Mouse (Mus musculus): Measurements from ENCODE around the gene Gm42674. TPM values are rescaled to one million over a fixed set of nuclear protein-coding genes. Genes with fewer than 3 reads are reported as not detected.

The Gm42674 gene
- polyA plus RNA-seq, 1 experiment = not detected

- H3K4me1 ChIP-seq (ENCODE audit: control insufficient read depth, insufficient read depth, low read length) = peaks cover 10% of the 10 kb centered on the region
- TF ChIP-seq CTCF (IDR thresholded peaks at IDR 0.05; ENCODE audit: insufficient read depth, low read depth, low read length) = no peak
- no peak for TF ChIP-seq POLR2A (IDR thresholded peaks at IDR 0.05; ENCODE audit: insufficient read depth, low read depth, low read length)
- H3K27ac ChIP-seq (ENCODE audit: insufficient read depth, low read depth, low read length) = no peak overlapping the region
- H3K4me3 ChIP-seq (ENCODE audit: insufficient read depth, low read depth, low read length) = no peak overlapping the region
- 18% methylated on average over 2 of the region's 2 CpGs for WGBS
These were observed 21.8 kb downstream of the Gm42674 start for GRCm38 (mm10) chr3:90623435-90624071.

GRCm38 (mm10) chr3:90625496-90625895 is 23.8 kb downstream of the Gm42674 start:
- H3K4me3 ChIP-seq (ENCODE audit: insufficient read depth, low read depth, low read length) = no peak overlapping the region
- H3K4me1 ChIP-seq (ENCODE audit: control insufficient read depth, insufficient read depth, low read length) = peaks cover 10% of the 10 kb centered on the region
- 71% methylated on average over 5 of the region's 5 CpGs for WGBS
- TF ChIP-seq CTCF (IDR thresholded peaks at IDR 0.05; ENCODE audit: insufficient read depth, low read depth, low read length) (no peak), POLR2A (IDR thresholded peaks at IDR 0.05; ENCODE audit: insufficient read depth, low read depth, low read length) (no peak)
- no peak overlapping the region for H3K27ac ChIP-seq (ENCODE audit: insufficient read depth, low read depth, low read length)

- H3K4me1 ChIP-seq (ENCODE audit: control insufficient read depth, insufficient read depth, low read length) = peaks cover 10% of the 10 kb centered on the region
- H3K4me3 ChIP-seq (ENCODE audit: insufficient read depth, low read depth, low read length) = no peak overlapping the region
- 85% methylated on average over 9 of the region's 9 CpGs for WGBS
- TF ChIP-seq POLR2A (IDR thresholded peaks at IDR 0.05; ENCODE audit: insufficient read depth, low read depth, low read length) (no peak), CTCF (IDR thresholded peaks at IDR 0.05; ENCODE audit: insufficient read depth, low read depth, low read length) (no peak)
- H3K27ac ChIP-seq (ENCODE audit: insufficient read depth, low read depth, low read length) = no peak overlapping the region
These were observed 24.7 kb downstream of the Gm42674 start for GRCm38 (mm10) chr3:90626266-90627021.

GRCm38 (mm10) chr3:90627366-90627765 is 25.7 kb downstream of the Gm42674 start:
- TF ChIP-seq CTCF (IDR thresholded peaks at IDR 0.05; ENCODE audit: insufficient read depth, low read depth, low read length) (no peak), POLR2A (IDR thresholded peaks at IDR 0.05; ENCODE audit: insufficient read depth, low read depth, low read length) (no peak)
- WGBS = 98% methylated on average over 5 of the region's 5 CpGs
- Histone ChIP-seq H3K27ac (ENCODE audit: insufficient read depth, low read depth, low read length) (no peak overlapping the region), H3K4me1 (ENCODE audit: control insufficient read depth, insufficient read depth, low read length) (peaks cover 10% of the 10 kb centered on the region), H3K4me3 (ENCODE audit: insufficient read depth, low read depth, low read length) (no peak overlapping the region)

DNA sequence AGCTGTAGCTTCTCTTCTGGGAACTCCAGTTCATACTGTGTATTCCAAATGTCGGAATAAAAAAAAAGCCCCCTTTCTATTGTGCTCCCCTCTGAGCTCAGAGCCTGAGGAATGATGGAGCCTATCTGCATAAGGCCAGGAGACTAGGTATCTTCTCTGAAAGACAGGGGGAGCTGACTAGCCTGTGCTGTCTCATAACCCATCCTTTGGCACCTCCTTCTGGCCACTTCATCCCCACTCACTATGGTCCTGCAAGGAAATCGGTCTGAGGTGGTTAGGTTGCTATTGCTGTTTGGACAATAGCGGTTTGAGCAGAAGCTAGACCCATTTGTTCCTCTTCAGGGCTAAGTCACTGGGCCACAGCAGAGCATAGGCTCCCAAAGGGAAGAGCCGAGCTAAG is 26.1 kb downstream of the Gm42674 start:
- no peak for TF ChIP-seq POLR2A (IDR thresholded peaks at IDR 0.05; ENCODE audit: insufficient read depth, low read depth, low read length)
- TF ChIP-seq CTCF (IDR thresholded peaks at IDR 0.05; ENCODE audit: insufficient read depth, low read depth, low read length) = no peak
- H3K4me3 ChIP-seq (ENCODE audit: insufficient read depth, low read depth, low read length) = no peak overlapping the region
- no peak overlapping the region for H3K27ac ChIP-seq (ENCODE audit: insufficient read depth, low read depth, low read length)
- peaks cover 10% of the 10 kb centered on the region for H3K4me1 ChIP-seq (ENCODE audit: control insufficient read depth, insufficient read depth, low read length)
- 77% methylated on average over 4 of the region's 4 CpGs for WGBS

- peaks cover 3% of the 10 kb centered on the region; the same call in 1 of the 2 replicates for H3K4me1 ChIP-seq (ENCODE audit: control insufficient read depth, insufficient read depth, low read length)
- H3K4me3 ChIP-seq (ENCODE audit: insufficient read depth, low read depth, low read length) = no peak overlapping the region
- TF ChIP-seq CTCF (IDR thresholded peaks at IDR 0.05; ENCODE audit: insufficient read depth, low read depth, low read length) (no peak), POLR2A (IDR thresholded peaks at IDR 0.05; ENCODE audit: insufficient read depth, low read depth, low read length) (no peak)
- WGBS = 66% methylated on average over 2 of the region's 2 CpGs
- no peak overlapping the region for H3K27ac ChIP-seq (ENCODE audit: insufficient read depth, low read depth, low read length)
These were observed 27.6 kb downstream of the Gm42674 start for GRCm38 (mm10) chr3:90629298-90629697.

DNA sequence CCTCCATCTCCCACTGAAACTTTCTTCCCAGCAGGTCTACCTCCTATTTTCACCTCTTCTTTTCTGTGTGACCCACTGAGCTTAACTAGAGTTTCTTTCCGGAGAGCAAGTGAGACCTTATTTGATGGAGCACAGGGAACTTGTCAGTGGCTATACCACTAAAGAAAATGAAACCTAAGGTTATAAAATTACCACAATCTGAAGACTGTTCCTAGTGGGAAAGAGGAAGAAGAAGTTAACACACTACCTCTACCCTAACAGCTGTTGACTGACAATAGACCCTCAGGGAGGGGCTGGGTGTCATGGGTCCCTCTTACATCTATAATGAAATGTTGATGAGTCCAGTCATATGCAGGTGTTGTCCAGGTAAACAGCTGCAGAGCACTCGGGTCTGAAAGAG is 30.3 kb downstream of the Gm42674 start:
- Histone ChIP-seq H3K4me1 (ENCODE audit: control insufficient read depth, insufficient read depth, low read length) (no peaks in the 10 kb centered on the region), H3K4me3 (ENCODE audit: insufficient read depth, low read depth, low read length) (no peak overlapping the region), H3K27ac (ENCODE audit: insufficient read depth, low read depth, low read length) (no peak overlapping the region)
- WGBS = 89% methylated on average over 2 of the region's 2 CpGs
- TF ChIP-seq CTCF (IDR thresholded peaks at IDR 0.05; ENCODE audit: insufficient read depth, low read depth, low read length) (no peak), POLR2A (IDR thresholded peaks at IDR 0.05; ENCODE audit: insufficient read depth, low read depth, low read length) (no peak)

- Histone ChIP-seq H3K4me1 (ENCODE audit: control insufficient read depth, insufficient read depth, low read length) (peaks cover 10% of the 10 kb centered on the region), H3K27ac (ENCODE audit: insufficient read depth, low read depth, low read length) (no peak overlapping the region), H3K4me3 (ENCODE audit: insufficient read depth, low read depth, low read length) (no peak overlapping the region)
- TF ChIP-seq POLR2A (IDR thresholded peaks at IDR 0.05; ENCODE audit: insufficient read depth, low read depth, low read length) (no peak), CTCF (IDR thresholded peaks at IDR 0.05; ENCODE audit: insufficient read depth, low read depth, low read length) (no peak)
- WGBS = 73% methylated on average over 1 of the region's 1 CpGs
These were observed 37.0 kb downstream of the Gm42674 start for GRCm38 (mm10) chr3:90638511-90639275.
